Mouse (Mus musculus) ovary, adult 2 months (tissue): ENCODE data around the gene D730048I06Rik. TPM values are rescaled to one million over a fixed set of nuclear protein-coding genes. Genes with fewer than 3 reads are reported as not detected.

Experiments used
- polyA plus RNA-seq: library from polyadenylated mRNA; depleted of rRNA; stranded (reverse); fragments of >200 nt; gene quantifications from 2 replicates; pipeline ENCODE4 v1.2.3, GENCODE M21; 2012; rRNA removed

Gene D730048I06Rik
- not detected in 2 replicates for polyA plus RNA-seq

GRCm38 (mm10) chr9:35790001-35790400 lies at the start of gene D730048I06Rik, which contains the start of gene Gm27235:
TSS of gene D730048I06Rik (minus strand) at chr9:35790112.
TSS of gene Gm27235 (minus strand) at chr9:35790101.

GRCm38 (mm10) chr9:35778009-35778408 lies 11.9 kb downstream of the D730048I06Rik start, which contains the start of gene Gm17727:
TSS of gene Gm17727 (minus strand) at chr9:35778109.

GRCm38 (mm10) chr9:35740749-35741148 lies 49.2 kb downstream of the D730048I06Rik start, which contains the start of gene Gm17677:
TSS of gene Gm17677 (plus strand) at chr9:35741049.

Other genes with a start within 250 kb of the D730048I06Rik start
- 0.08 and 0.18 TPM in 2 replicates for gene Ddx25, start 231.6 kb downstream of the D730048I06Rik start, polyA plus RNA-seq
- gene Pus3, start 231.5 kb downstream of the D730048I06Rik start, polyA plus RNA-seq, result 1.1 and 1.2 TPM in 2 replicates
- 0.08 TPM in 1 of 2 replicates, not detected in the other for gene Pate2, start 219.8 kb downstream of the D730048I06Rik start, polyA plus RNA-seq
- gene Hyls1, start 219.7 kb downstream of the D730048I06Rik start, polyA plus RNA-seq, result 1.2 and 1.6 TPM in 2 replicates
- not detected in 2 replicates for gene Pate4, start 178.2 kb downstream of the D730048I06Rik start, polyA plus RNA-seq
- gene Pate3, start 141.9 kb downstream of the D730048I06Rik start, polyA plus RNA-seq, result not detected in 2 replicates
- gene Pate1, start 102.7 kb downstream of the D730048I06Rik start, polyA plus RNA-seq, result not detected in 2 replicates
- not detected in 2 replicates for gene Gm17677, start 49.1 kb downstream of the D730048I06Rik start, polyA plus RNA-seq
- gene Gm17727, start 12.0 kb downstream of the D730048I06Rik start, polyA plus RNA-seq, result not detected in 2 replicates
- gene Gm27235, start within 50 bp of the D730048I06Rik start, polyA plus RNA-seq, result not detected in 2 replicates
- gene 9230110F15Rik, start 54.0 kb upstream of the D730048I06Rik start, polyA plus RNA-seq, result not detected in 2 replicates
- gene 9230113P08Rik, start 118.3 kb upstream of the D730048I06Rik start, polyA plus RNA-seq, result not detected in 2 replicates